Mouse (Mus musculus) embryonic facial prominence, embryonic 13.5 days (tissue): ENCODE data around the gene Wnt6. TPM values are rescaled to one million over a fixed set of nuclear protein-coding genes. Genes with fewer than 3 reads are reported as not detected.

Experiments used
- ATAC-seq: fragments of 200-750 bp; cut with Nextera tagmentation; 2 replicates; pipeline ENCODE4 v1.8.0; 2017; ENCODE audit warnings: low read depth; ENCODE audit not compliant: insufficient number of reproducible peaks, insufficient read depth, low FRiP score, low TSS enrichment
- H3K27ac ChIP-seq: fragments of 300-500 bp; sonication (generic); 2 replicates; pipeline ENCODE4 v1.5.1; 2015; ENCODE audit warnings: moderate library complexity, mild to moderate bottlenecking, inconsistent platforms
- H3K27me3 ChIP-seq: fragments of 300-500 bp; sonication (generic); 2 replicates; pipeline ENCODE4 v1.6.1; 2015; ENCODE audit warnings: mild to moderate bottlenecking, inconsistent platforms
- H3K36me3 ChIP-seq: fragments of 300-500 bp; sonication (generic); 2 replicates; pipeline ENCODE4 v1.6.1; 2015; ENCODE audit warnings: mild to moderate bottlenecking, inconsistent platforms
- H3K4me1 ChIP-seq: fragments of 300-500 bp; sonication (generic); 2 replicates; pipeline ENCODE4 v1.6.1; 2015; ENCODE audit warnings: inconsistent platforms
- H3K4me2 ChIP-seq: fragments of 300-500 bp; sonication (generic); 2 replicates; pipeline ENCODE4 v1.6.1; 2015; ENCODE audit warnings: moderate library complexity, mild to moderate bottlenecking, inconsistent platforms
- H3K4me3 ChIP-seq: fragments of 300-500 bp; sonication (generic); 2 replicates; pipeline ENCODE4 v1.5.1; 2015; ENCODE audit warnings: mild to moderate bottlenecking, inconsistent platforms
- H3K9ac ChIP-seq: fragments of 300-500 bp; sonication (generic); 2 replicates; pipeline ENCODE4 v1.6.1; 2015; ENCODE audit warnings: mild to moderate bottlenecking, inconsistent platforms
- H3K9me3 ChIP-seq: fragments of 300-500 bp; sonication (generic); 2 replicates; pipeline ENCODE4 v1.6.1; 2016; ENCODE audit warnings: inconsistent platforms
- WGBS: fragments of 180-500 bp; shearing (Covaris S2); methylation state at CpG from one replicate; pipeline ENCODE4 v1.1.7; 2015; ENCODE audit warnings: mixed read lengths; 5-methylcytosine and 5-hydroxymethylcytosine counted together
- polyA plus RNA-seq: library from polyadenylated mRNA; unstranded; fragments of >200 nt; fragmentation: Nextera tagmentation; extraction: Ambion mirVana; gene quantifications from 2 replicates; pipeline ENCODE4 v1.2.1, GENCODE M21; 2015

Gene Wnt6
- polyA plus RNA-seq, 1 experiment from 2014 or later, result 55.5 TPM

DNA sequence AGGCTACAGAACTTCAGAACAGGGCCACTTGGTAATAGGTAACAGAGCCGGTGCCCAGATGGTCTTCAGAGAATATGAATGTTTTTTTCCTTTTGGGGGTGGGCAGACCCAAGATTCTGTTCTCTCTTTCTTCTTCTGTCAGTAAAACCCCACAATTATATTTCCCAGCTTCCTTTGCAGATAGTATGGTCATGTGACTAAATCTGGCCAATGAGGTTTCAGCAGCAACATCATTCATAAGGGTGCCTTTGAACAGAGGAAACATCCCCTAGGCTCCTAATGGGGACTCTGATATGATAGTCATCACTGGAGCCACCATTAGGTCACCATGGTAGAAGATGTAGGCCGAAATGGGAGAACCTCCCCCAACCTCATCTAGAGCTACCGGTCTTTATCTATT lies 18.9 kb upstream of the Wnt6 start:
- Histone ChIP-seq H3K9ac (no peak overlapping the region), H3K4me1 (peaks cover 12% of the 10 kb centered on the region), H3K4me3 (no peak overlapping the region), H3K9me3 (no peaks in the 10 kb centered on the region), H3K27ac (no peak overlapping the region), H3K27me3 (peaks cover 20% of the 10 kb centered on the region), H3K4me2 (no peak overlapping the region), H3K36me3 (no peaks in the 10 kb centered on the region)
- WGBS, result 94% methylated on average over 3 of the region's 3 CpGs
- ATAC-seq, result no peak

DNA sequence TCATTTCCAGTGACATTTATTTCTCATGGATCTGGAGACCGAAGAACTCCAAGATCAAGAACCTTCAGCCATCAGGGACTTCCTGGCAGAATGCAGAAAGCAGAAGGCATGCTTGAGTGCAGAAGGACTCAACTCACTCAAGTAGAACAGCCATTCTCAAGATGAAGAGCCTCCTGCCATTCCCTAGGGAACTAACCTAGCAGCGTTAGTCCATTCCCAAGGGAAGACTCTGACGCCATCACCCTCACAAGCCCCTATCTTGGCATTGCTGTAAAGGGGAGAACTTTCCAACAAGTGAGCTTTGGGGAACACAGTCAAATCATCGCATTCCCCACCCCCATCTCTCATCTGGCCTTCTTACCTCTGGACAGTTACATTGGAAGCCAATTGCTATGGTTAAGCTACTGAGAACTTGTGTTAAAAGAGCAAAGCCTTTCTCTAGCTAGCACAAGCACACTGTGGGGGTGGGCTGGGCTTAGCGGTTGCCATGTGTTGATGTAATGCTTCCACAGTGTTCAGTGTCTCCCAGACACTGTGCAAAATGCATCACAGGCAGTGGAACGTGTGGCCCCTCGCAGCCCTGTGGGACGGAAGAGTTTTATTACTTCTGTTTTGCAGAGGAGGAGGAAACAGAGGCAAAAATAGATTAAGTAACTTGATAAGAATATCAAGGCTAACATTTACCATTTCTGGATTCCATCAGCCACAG lies 18.3 kb upstream of the Wnt6 start:
- Histone ChIP-seq H3K27ac (no peak overlapping the region), H3K4me1 (peaks cover 8% of the 10 kb centered on the region), H3K4me3 (no peak overlapping the region), H3K4me2 (no peak overlapping the region), H3K9ac (no peak overlapping the region), H3K9me3 (no peaks in the 10 kb centered on the region), H3K36me3 (no peaks in the 10 kb centered on the region), H3K27me3 (peaks cover 16% of the 10 kb centered on the region)
- no peak for ATAC-seq
- WGBS, result 75% methylated on average over 8 of the region's 8 CpGs

DNA sequence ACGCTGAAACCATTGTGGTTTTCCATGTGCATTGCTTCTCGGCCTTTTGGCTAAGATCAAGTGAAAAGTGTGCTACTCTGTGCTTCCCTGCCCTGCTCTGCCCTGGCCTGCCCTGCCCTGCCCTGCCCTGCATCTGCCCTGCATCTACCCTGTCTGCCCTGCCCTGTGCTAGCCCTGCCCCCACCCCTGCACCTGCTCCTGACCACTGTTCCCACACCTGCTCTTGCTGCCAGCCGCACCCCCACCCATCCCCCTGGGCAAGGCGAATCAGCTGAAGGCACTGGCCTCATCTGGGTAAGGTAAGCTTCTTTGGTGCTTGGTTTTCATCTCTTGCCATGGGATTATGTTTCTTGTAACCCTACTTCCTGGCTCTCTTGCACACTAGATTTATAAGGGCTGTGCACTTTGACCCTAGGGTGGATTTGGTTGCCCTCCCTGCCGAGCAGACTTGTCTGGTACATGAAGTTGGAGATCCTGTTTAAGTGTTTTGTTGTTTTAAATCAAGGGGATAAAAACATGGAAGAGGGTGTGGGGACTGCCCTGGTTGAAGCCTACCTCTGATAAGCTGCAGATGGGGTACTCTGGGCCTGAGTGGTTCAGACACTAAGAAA lies 17.4 kb upstream of the Wnt6 start:
- ATAC-seq, result peak; percentile 72; the same call in 1 of the 2 replicates
- no peak overlapping the region for H3K9ac ChIP-seq
- no peak overlapping the region for H3K4me3 ChIP-seq
- H3K4me2 ChIP-seq, result no peak overlapping the region
- no peaks in the 10 kb centered on the region; the same call in 1 of the 2 replicates for H3K4me1 ChIP-seq
- H3K36me3 ChIP-seq, result no peaks in the 10 kb centered on the region
- WGBS, result 39% methylated on average over 5 of the region's 5 CpGs
- no peak overlapping the region for H3K27ac ChIP-seq
- H3K27me3 ChIP-seq, result peaks cover 7% of the 10 kb centered on the region
- no peaks in the 10 kb centered on the region for H3K9me3 ChIP-seq

DNA sequence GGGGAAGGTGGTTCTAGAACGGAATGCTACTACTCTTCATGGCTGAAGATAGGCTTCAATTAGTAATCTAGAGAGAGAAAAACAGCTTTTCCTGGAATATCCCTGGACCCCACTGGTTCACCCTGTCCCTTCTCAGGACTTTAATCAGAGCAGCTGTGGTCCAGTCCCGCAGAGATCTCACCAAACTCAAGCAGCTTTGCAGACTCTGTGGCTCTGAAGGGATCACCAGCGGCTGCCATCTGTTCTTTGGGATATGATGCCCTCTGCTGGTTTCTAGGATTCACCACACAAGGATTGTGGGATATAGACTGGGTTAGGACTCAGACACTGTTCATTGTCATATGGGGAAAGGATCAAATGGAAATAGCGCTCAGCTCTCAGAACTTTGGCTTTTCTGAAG lies 11.9 kb upstream of the Wnt6 start:
- Histone ChIP-seq H3K4me3 (no peak overlapping the region), H3K27me3 (peaks cover 17% of the 10 kb centered on the region), H3K4me2 (no peak overlapping the region), H3K9ac (no peak overlapping the region), H3K9me3 (no peaks in the 10 kb centered on the region), H3K4me1 (no peaks in the 10 kb centered on the region), H3K27ac (no peak overlapping the region), H3K36me3 (no peaks in the 10 kb centered on the region)
- WGBS, result 23% methylated on average over 4 of the region's 4 CpGs
- ATAC-seq, result no peak

DNA sequence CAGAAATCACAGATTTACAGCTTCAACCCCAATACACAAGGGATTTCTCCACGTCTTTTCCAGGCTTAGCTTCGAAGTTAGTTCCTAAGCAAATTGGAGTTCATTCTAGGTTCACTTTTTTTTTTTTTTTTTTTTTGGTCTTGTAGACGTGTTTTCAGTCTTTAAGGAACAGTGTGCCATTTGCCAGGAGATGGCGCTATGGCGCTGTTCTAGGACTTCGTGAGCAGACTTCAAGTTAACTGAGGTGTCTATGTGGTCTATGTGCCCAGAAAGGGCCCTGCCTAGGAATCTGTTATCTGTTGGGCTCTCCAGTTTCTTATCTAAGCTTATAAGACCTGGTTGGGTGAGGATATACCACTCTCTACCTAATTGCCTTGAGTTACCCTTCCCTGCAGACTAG lies 8.6 kb upstream of the Wnt6 start:
- no peak overlapping the region for H3K9ac ChIP-seq
- H3K36me3 ChIP-seq, result no peaks in the 10 kb centered on the region
- peaks cover 37% of the 10 kb centered on the region for H3K27me3 ChIP-seq
- 2% methylated on average over 6 of the region's 6 CpGs for WGBS
- H3K4me3 ChIP-seq, result no peak overlapping the region
- H3K9me3 ChIP-seq, result no peaks in the 10 kb centered on the region
- H3K4me2 ChIP-seq, result no peak overlapping the region
- no peak overlapping the region for H3K27ac ChIP-seq
- ATAC-seq, result no peak
- peaks cover 2% of the 10 kb centered on the region; the same call in 1 of the 2 replicates for H3K4me1 ChIP-seq

DNA sequence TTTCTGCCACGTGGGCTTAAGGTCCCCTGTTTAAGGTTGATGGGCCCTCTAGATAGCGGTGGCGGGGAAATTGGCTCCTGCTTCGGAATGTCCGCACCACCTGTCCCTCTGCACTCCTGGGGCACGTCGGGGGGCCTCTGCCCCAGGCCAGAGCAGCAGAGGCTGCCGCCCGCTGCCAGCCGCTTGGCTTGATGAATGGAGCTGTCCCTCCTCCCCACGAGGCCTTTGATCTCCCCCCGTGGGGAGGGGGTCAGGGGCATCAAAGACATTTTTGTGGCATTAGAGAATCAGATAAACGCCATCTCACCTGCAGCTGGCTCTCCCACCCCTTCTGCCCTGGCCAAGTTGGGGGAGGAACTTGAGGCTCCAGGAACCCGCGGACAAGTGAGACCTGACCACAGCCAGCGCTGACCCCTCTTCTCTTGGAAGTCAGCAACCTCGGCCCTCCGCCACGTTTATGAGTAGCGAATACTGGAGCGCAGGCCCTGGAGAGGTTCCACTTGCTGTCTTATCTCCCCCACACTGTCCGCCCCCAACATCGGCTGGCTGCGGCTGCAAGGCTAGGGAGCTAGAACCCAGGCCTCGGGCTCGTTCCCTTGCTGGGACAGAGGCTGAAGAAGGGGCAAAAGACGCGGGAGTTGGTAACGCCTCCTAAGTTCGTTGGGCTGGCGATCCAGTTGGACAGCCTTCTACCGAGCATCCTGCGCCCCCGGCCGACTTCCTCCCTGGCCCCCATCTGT lies 795 bp upstream of the Wnt6 start:
- peaks cover 90% of the 10 kb centered on the region for H3K27me3 ChIP-seq
- H3K36me3 ChIP-seq, result no peaks in the 10 kb centered on the region
- H3K27ac ChIP-seq, result peak overlapping the region; percentile 44; the same call in 1 of the 2 replicates
- H3K4me1 ChIP-seq, result peaks cover 50% of the 10 kb centered on the region
- no peak for ATAC-seq
- peak overlapping the region; percentile 56 for H3K4me3 ChIP-seq
- H3K9me3 ChIP-seq, result no peaks in the 10 kb centered on the region
- H3K9ac ChIP-seq, result peak overlapping the region; percentile 73
- H3K4me2 ChIP-seq, result peak overlapping the region; percentile 93
- WGBS, result 2% methylated on average over 35 of the region's 35 CpGs

DNA sequence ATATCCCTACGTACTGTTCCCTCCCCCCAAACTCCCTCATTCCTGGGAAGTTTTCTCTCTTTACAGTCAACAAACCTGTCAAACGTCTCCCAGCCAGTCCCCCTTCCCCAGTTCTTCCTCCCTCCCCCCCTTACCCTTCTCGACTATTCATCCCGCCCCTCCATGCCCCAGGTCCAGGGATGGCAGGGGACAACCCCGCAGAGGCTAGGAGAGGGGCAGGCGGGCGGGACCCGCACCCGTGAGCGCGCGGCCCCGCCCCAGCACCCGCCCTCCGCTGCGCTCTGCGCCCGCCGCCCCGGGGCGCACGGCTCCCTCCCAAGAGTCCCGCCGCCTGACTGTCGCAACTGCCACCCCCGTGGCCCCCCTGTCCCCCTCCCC lies 236 bp upstream of the Wnt6 start:
- H3K9ac ChIP-seq, result peak overlapping the region; percentile 73
- H3K4me2 ChIP-seq, result peak overlapping the region; percentile 93
- H3K4me3 ChIP-seq, result peak overlapping the region; percentile 56
- WGBS, result 0% methylated on average over 24 of the region's 26 CpGs
- ATAC-seq, result peak; percentile 53; the same call in 1 of the 2 replicates
- H3K9me3 ChIP-seq, result no peaks in the 10 kb centered on the region
- peaks cover 94% of the 10 kb centered on the region for H3K27me3 ChIP-seq
- 0 out of 2 replicates have a peak overlapping the region, but pooled peaks have one; percentile 44 for H3K27ac ChIP-seq
- peaks cover 54% of the 10 kb centered on the region for H3K4me1 ChIP-seq
- no peaks in the 10 kb centered on the region for H3K36me3 ChIP-seq

DNA sequence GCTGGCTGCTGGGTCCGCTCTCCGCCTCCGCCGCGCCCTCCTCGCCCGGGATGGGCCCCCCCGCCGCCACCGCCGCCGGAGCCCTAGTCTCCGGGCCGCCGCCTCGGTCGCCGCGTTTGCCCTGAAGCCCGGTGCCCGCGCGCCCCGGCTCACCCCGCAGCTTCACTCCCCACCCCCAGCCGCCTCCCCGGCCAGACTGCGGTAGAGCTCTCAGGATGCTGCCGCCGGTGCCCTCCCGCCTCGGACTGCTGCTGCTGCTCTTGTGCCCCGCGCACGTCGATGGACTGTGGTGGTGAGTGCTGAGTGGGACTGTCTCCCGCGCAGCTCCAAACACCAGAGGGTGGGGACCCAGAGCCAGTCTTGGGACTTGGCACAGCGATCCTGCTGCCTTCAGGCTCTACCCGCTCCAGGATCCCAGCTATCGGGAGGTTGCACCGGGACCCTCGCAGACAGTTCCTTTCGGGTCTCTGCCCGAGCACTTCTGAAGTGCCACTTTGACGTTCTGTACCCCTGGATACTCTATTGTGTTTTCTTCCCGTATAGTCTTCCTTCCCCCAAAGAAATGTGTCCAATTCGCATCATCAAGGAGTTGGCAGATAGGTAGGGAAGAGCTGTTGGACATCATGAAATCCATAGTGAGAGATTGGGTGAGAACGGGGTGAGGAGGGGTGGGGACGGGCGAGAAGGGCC lies 384 bp downstream of the Wnt6 start:
- peak overlapping the region; percentile 56 for H3K4me3 ChIP-seq
- peak overlapping the region; percentile 73 for H3K9ac ChIP-seq
- peaks cover 94% of the 10 kb centered on the region for H3K27me3 ChIP-seq
- no peaks in the 10 kb centered on the region for H3K36me3 ChIP-seq
- no peak for ATAC-seq
- H3K9me3 ChIP-seq, result no peaks in the 10 kb centered on the region
- H3K4me1 ChIP-seq, result peaks cover 58% of the 10 kb centered on the region
- H3K27ac ChIP-seq, result peak overlapping the region; percentile 51; the same call in 1 of the 2 replicates
- H3K4me2 ChIP-seq, result peak overlapping the region; percentile 93
- WGBS, result under 1% methylated on average over 36 of the region's 51 CpGs

DNA sequence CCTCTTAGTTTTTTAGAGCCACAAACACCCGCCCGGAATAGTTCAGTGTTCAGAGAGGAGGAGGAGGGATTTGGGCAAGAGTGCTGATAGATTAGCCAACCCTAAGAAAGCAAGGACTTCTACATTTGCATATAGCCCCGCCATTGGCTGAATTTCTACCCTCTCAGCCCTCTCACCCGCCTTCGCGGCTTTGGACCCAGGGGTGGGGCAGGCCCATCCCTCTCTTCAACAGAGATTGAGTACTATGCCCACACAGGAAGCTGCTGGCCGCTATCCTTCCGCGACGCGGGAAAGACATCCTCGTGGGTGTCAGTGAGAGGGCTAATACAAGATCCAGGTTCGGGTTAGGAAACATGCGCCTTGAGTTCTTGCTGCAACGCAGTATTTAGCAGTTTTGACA lies 1.4 kb downstream of the Wnt6 start:
- Histone ChIP-seq H3K4me3 (peak overlapping the region; percentile 56), H3K27ac (no peak overlapping the region), H3K4me2 (peak overlapping the region; percentile 93), H3K27me3 (peaks cover 96% of the 10 kb centered on the region), H3K36me3 (no peaks in the 10 kb centered on the region), H3K9me3 (no peaks in the 10 kb centered on the region), H3K4me1 (peaks cover 56% of the 10 kb centered on the region), H3K9ac (0 out of 2 replicates have a peak overlapping the region, but pooled peaks have one; percentile 73)
- peak; percentile 85 for ATAC-seq
- under 1% methylated on average over 15 of the region's 15 CpGs for WGBS

DNA sequence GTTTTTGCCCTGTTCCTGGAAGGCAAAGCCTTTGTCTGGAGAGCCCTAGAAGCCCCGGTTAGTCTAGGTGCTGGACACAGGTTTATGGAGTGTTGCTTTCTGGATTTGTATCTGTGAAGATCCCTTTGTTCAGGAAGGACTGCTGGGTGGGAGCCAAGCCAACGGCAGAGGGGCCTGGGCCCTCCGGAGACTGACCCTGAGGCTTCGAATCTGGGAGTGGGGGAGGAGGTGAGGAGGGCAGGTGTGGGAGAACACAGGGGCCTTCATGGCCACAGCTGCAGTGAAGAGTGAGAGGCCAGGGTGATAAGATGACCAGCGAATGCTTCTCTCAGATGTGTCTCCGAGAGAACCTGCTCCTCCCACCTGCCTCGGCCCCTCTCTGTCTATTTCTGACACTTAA lies 2.4 kb downstream of the Wnt6 start:
- Histone ChIP-seq H3K4me3 (peak overlapping the region; percentile 56), H3K4me1 (peaks cover 51% of the 10 kb centered on the region), H3K9ac (no peak overlapping the region), H3K27me3 (peaks cover 97% of the 10 kb centered on the region), H3K9me3 (no peaks in the 10 kb centered on the region), H3K4me2 (peak overlapping the region; percentile 93), H3K27ac (no peak overlapping the region), H3K36me3 (no peaks in the 10 kb centered on the region)
- WGBS, result 14% methylated on average over 7 of the region's 7 CpGs
- no peak for ATAC-seq

DNA sequence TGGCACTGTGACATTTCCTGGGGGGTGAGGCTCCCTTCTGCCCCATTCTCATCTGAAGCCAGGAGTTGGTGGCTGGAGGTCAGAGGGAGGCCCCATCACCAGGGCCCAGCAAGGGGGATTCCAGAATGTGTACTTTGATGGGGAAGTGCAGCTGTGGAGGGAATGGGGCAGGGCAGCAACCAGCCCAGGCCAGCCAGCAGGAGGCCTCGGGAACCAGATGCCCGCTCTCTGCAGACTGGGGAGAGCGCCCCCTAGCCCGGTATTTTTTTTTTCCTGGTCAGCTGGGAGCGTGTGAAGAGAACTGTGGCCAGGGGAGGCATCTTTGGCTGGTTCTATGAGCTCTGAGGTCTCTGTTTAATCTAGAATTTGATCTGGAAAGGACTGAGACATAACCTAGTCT lies 4.1 kb downstream of the Wnt6 start:
- H3K27ac ChIP-seq, result peak overlapping the region; percentile 28; the same call in 1 of the 2 replicates
- H3K4me2 ChIP-seq, result peak overlapping the region; percentile 93
- H3K36me3 ChIP-seq, result no peaks in the 10 kb centered on the region
- H3K9me3 ChIP-seq, result no peaks in the 10 kb centered on the region
- H3K4me1 ChIP-seq, result peaks cover 35% of the 10 kb centered on the region
- 0 out of 2 replicates have a peak overlapping the region, but pooled peaks have one; percentile 6 for H3K9ac ChIP-seq
- H3K4me3 ChIP-seq, result no peak overlapping the region
- peaks cover 92% of the 10 kb centered on the region for H3K27me3 ChIP-seq
- 11% methylated on average over 5 of the region's 5 CpGs for WGBS
- no peak for ATAC-seq
